Mouse (Mus musculus): ENCODE measurements around the gene Dtl. TPM values are rescaled to one million over a fixed set of nuclear protein-coding genes. Genes with fewer than 3 reads are reported as not detected.

The Dtl gene
- polyA plus RNA-seq, 1 experiment from 2014 or later: 2.0 TPM

DNA sequence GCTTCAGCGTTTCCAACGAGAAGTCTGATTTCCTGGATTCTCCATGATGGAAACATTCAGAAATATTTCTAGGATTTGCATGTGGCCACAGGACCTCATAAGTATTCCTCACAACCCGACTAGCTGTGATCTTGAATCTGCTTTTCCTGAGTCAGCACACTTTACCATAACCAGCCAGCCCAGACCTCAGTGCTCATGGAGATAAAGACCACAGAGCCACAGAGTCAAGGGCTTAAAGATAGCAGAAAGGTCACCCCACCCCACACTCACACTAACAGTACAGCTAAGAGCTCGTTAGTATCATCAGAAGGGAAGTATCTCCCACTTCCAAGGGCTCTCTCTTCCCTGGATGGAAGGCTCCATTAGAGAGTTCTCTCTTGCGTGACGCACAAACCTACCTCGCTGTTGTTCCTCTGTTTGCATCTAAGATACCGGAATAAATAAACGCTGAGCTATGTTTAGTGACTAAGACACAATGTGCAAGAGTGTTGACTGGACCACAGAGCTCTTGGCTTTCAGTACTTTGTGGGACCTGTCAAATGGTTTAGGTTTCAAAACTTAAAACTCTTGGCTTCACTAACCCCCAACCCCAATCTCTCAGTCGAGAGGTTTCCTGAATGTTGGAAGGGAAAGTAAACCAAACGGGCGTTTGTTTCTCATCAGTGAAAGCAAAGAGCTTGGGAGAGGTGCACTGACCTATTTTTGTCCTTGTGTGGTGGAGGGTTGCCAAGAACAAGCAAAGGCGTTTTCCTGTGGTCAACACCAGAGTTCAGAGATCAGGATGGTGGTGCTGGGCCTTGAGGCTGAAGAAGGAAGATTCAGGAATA lies 81.7 kb downstream of the Dtl start:
- no peaks in the 10 kb centered on the region for H3K36me3 ChIP-seq (ENCODE audit: inconsistent target)
- H3K27ac ChIP-seq: no peak overlapping the region
- H3K79me2 ChIP-seq (ENCODE audit: inconsistent target): no peaks in the 10 kb centered on the region
- 61% methylated on average over 13 of the region's 13 CpGs for WGBS (ENCODE audit: missing documents)
- no peak overlapping the region for H3K4me3 ChIP-seq (ENCODE audit: inconsistent target)

DNA sequence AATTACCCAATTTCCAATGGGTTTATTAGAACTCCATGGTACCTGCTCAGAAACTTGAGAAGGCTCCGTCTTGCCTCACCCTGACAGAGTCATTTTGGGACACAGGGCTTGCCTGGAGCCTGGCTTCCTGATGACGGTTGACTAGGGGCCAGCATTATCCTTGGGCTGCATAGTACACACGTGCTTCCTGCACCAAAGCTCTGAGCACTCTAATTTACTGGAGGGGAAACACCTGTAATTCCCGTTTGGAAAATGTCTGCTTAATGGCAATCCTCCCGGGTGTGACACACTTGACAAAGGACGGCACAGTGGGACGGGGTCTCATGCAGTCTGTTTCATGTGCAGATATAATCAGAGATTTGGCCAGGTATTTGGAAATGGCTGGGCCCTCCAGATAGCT lies 84.9 kb downstream of the Dtl start:
- Histone ChIP-seq H3K36me3 (ENCODE audit: inconsistent target) (no peaks in the 10 kb centered on the region), H3K79me2 (ENCODE audit: inconsistent target) (no peaks in the 10 kb centered on the region), H3K27ac (no peak overlapping the region), H3K4me3 (ENCODE audit: inconsistent target) (no peak overlapping the region)
- WGBS (ENCODE audit: missing documents): 85% methylated on average over 7 of the region's 7 CpGs

Other genes starting within 250 kb of the Dtl start
- 54.6 to 94.7 TPM (median 76.4 TPM) in 3 replicates for gene Tmem206, start 249.6 kb downstream of the Dtl start, polyA plus RNA-seq (2018)
- gene Ppp2r5a, start 172.3 kb downstream of the Dtl start, polyA plus RNA-seq (2018): 61.7 to 74.4 TPM (median 71.0 TPM) in 3 replicates
- 8.0 to 16.2 TPM (median 13.5 TPM) in 3 replicates for gene Ints7, start 92 bp upstream of the Dtl start, polyA plus RNA-seq (2018)
- gene Lpgat1, start 142.3 kb upstream of the Dtl start, polyA plus RNA-seq (2018): 23.5 to 29.2 TPM (median 26.3 TPM) in 3 replicates
- gene Nek2, start 245.9 kb upstream of the Dtl start, polyA plus RNA-seq (2018): 0.39 to 3.5 TPM (median 2.4 TPM) in 3 replicates

Data from macrophage (primary cell).